Mouse (Mus musculus): ENCODE measurements at regions not wholly inside any gene's neighbourhood (a gene's known extent, or its start where the extent isn't known, plus 50 kb on each side); places are given as distances from the start of the nearest gene placed in this dataset.

DNA sequence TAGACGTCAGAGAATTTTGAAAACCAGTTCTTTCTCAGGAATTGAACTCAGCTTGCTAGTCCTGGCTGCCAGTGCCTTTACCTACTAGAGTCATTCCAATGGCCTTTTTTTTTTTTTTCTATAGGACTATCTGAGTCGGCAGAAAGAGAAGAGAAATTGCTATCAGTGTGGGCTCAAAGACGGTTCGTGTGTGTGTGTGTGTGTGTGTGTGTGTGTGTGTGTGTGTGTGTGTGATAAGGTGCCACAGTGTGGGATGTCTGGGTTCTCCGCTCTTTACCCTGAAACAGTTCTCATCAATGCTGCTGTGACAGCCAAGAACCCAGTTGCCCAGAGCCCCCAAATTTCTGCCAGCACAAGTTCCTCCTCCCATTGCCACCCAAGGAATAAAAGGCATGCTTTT is 146.1 kb downstream of the Rybp start:
- DNase-seq (ENCODE audit: low spot score in 2 of 2) = no peak

DNA sequence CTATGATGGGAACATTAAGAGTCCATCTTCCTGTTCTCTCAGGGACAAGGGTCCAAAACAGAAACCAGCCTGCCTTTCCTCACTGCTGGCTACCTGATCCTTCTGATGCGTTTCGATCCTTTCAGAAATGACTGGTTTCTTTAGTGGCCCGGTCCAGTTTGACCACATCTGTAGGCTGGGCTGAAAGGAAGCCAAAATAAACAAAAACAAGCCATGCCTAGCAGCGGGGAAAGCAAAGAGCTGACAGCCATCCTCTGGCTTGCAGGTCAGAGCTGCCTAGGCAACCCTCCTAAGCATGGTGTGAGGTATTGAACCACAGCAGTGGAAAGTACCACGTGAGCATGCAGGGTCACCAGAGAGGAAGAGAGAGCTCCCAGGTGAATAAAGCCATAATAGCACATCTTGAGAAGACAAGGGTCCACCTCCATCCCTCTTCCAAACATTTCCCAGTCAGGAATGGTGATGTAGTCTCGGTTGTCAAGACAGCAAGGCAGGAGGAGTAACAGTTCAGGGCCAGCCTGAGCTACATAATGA is 146.6 kb downstream of the Rybp start:
- no peak for DNase-seq (ENCODE audit: low spot score in 2 of 2)

DNA sequence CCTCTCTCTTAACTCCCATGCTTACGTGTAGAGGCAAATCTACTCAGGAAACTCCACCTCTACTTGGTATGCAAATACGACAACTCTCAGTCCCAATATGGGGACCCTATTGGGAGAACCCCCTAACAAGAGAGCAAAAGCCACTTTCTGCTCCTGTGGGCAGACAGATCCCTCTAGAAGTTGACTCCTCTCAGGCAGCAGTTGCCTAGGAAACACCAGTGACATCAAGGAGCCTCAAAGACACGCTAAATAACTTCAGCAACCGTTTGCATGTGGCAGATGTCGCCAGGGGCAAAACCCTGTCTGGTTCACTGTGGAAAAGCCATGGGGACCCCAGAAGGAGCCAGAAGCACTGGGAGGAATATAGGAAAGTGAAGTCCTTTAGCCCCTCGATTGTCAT is 147.5 kb downstream of the Rybp start:
- DNase-seq (ENCODE audit: low spot score in 2 of 2) = no peak

GRCm38 (mm10) chr6:100138659-100139058 is 148.6 kb downstream of the Rybp start:
- DNase-seq (ENCODE audit: low spot score in 2 of 2) = no peak

DNA sequence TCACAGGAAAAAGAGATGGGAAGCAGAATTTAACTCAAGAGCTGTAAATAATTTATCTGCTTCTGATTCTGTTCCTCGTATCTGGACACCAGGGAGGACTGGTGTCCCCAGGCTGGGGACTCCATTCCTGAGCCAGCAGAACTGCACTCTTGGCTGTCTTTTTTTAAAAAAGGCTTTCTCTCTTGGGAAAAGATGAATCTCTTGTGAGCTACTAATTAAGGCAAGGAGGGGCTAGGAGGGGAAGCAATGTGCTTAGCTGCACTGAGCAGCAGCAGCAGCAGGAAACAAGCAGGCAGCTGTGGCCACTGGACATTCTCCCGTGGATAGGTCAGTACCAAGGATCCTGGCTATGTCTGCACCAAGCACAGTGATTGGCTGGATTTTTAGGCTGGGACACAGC is 152.1 kb downstream of the Rybp start:
- no peak for DNase-seq (ENCODE audit: low spot score in 2 of 2)

GRCm38 (mm10) chr6:100133970-100134369 is 153.3 kb downstream of the Rybp start:
- DNase-seq (ENCODE audit: low spot score in 2 of 2) = no peak

GRCm38 (mm10) chr6:100132916-100133600 is 154.2 kb downstream of the Rybp start:
- DNase-seq (ENCODE audit: low spot score in 2 of 2) = no peak

DNA sequence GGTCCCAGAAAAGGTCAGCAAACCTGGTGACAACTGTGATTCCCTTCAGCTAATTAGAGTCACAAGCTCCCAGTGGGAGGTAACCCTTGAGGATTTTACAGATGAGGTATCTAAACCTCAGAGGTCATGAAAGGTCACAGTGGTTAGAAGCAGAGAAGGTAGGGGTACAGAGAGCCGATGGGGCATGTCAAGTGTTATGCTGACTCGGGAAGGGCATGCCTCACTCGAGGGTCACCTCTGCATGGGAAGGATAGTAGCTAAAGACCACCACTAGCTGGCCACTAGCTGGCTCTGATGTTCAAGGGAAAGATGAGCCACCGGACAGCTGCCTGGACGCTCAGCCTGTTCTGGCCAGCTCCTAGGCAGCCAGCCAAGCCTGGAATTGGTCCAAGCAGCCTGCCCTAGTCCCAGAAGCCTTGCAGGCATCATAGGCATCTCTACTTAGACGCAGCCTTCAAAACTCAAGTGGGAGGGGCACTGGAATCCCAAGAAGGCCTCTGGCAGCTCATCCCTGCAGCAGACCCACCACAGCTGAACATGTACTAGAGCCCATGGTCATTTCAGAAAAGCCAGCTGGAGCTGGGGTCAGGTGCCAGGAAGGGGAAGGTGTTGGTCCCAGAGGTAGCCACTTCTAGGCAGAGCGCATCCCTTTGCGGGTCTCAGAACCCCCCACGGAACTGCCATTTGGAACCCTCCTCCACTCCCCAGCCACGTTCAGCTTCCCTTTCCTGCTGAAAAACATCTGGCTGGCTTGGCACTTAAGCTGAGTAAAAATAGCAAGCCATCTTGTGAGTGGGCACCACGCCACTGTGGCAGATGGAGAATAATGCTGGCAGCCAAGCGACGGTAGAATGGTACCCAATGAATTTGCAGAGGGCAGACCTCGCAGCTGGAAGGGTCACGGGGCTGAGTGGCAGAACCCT is 159.8 kb downstream of the Rybp start:
- DNase-seq (ENCODE audit: low spot score in 2 of 2) = peak; percentile 83 to 84

DNA sequence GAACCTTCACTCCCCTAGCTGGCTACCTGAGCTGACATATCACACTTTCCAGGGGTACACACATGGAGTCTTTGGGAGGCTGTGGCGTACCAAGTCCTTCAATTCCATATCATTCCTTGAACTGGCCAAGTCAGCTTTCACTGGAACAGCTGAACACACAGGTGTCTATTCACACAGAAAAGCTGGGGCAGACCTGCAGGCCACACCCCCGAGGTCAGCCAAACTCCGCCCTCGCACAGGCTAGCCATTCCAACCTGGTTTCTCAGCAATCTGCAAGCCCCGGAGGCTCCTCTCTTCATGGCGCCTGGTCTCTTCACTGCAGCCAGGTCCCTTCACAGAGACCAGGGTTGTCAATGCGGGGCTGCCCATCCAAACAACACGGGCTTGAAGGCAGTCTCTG is 160.5 kb downstream of the Rybp start:
- no peak for DNase-seq (ENCODE audit: low spot score in 2 of 2)

DNA sequence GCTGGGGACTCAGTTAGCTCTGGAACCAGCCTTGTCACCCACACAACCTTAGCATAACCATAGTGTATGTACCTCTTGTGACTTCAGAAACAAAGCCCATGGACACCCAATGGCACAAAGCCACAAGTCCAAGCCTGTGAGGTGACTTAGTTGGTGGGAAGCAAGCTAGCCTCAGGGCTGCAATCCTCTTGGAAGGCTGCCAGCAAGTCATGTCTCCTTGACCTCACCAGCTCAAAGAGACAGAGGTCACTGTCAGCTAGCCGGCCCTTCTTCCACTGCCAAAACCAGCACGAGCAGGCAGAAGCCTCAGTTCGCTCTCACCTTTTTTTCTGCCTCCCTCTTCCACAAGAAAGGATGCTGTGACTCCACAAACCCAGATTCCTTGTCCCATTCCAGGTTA is 161.0 kb downstream of the Rybp start:
- no peak for DNase-seq (ENCODE audit: low spot score in 2 of 2)

DNA sequence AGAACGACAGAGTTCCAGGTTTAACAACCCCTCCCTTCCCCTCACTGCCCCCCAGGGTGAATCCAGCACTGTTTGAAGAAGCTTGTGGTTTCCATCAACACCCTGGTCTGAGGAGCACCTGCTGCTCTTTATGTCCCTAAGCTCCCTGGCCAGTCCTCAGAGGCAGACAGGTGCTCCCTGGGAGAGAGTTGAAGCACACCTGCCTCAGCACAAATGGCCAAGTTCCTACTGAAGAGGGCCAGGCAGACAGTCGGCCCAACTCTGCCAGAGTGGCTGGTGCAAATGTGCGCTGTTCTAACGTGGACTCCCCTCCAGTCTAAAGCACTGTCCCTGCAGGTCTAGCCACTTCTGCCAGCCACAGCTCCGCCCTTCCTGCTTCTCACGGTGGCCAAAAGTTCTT is 166.0 kb downstream of the Rybp start:
- DNase-seq (ENCODE audit: low spot score in 2 of 2) = no peak

DNA sequence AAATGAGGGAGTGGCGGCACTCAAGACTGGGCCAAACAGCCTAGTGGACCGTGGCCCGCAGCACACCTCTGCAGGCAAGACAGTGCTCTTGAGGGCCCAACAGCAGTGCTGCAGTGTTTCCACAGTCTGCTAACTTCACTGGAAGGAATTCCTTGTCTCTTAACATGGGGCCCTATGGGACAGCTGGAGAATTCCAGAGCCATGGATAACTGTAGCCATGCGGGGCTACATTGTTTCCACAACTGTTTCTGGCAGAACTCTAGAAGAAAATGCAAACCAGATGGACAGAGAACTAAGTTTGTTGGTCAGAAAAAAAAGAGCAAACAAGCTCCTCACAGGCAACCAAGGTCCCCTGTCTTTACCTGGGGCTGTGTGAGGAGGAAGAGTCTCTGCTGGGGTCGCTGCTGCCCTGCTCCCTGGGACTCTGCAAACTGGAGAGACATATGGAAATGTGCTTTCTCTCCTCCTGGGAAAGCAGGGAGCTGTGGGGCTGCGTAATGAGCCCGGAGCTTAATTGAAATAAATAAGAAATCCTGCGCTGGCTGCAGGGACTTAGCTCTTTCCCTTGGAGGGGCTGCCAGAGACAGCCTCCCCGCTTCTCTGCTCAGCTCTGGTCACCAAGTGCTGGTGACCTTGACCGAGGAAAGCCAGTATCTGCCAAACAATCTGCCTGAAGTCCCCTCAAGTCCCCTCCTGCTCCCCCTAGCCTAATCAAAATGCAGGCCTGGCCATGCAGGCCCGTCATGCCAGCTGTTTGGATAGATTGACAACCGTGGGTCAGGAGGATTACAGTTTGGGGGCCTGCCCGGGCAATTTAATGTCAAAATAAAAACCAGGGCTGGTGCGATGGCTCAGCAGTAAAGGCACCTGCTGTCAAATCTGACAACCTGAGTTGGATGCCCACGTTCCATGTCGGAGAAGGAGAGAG is 167.0 kb downstream of the Rybp start:
- no peak for DNase-seq (ENCODE audit: low spot score in 2 of 2)

DNA sequence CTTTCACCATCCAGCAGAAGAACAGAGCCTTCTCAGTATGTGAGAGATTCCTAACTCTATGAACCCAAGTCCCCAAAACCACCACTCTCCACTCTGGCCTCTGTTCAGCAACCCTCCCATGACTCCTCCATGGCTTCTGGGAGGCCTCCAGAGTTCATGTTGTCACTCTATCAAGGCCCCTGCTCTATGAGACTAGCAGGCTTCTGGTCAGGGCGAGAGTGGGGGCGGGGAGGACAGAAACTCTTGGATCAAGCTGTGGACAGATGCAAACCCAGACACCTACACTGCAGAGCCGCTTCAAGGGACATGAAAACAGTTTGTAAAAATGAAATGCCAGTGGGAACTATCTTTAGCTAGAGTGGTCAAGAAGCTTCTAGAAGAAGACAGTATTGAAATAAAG is 170.2 kb downstream of the Rybp start:
- no peak for DNase-seq (ENCODE audit: low spot score in 2 of 2)

DNA sequence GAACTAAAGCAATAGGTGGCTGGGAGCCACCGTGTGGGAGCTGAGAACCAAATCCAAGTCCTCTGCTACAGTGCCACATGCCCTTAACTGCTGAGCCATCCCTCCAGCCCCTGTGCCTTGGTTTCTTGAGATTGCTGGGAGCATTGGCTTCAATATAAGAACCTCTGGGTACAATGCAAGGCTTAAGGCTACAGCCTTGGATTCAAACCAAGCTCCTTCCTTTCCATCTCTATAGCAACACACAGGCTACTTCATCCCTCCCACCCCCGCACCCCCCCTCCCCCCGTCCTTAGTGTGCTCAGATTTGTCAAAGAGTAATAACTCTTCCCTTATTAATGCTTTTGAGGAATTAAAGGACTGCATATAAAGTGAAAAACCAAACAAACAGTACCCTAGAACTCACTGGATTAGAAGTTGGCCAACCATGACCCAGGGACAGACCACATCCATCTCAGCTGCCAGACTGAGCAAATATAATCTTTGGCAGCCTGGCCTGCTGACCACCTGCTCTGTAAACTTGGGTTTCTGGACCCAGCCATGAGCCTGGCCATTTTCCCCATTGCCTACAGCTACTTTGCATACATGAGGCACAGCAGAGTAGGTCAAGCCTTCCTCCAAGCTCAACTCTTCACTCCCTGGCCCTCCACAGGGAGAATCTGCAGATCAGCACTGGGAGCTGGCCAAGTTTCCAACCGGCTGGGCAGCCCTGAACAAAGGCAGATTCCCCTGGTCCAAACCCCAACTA is 173.7 kb downstream of the Rybp start:
- no peak for DNase-seq (ENCODE audit: low spot score in 2 of 2)

GRCm38 (mm10) chr6:100110981-100111660 is 176.2 kb downstream of the Rybp start:
- DNase-seq (ENCODE audit: low spot score in 2 of 2) = no peak

DNA sequence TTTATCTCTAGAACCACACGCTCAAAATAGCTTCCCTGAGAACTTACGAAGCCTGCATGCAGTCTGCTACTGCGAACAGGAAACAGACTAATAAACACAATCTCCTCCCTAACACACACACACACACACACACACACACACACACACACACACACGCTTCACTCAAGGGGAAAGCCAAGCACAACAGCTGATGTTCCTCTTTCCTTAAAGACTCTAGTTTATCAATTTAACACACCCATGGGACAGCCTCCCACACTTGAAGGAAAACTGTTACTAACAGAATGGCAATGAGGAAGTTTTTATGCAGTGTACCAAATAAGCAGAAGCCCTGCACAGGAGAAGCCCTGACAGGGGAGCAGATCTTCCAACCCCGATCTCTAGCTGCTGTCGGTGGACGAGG is 177.3 kb downstream of the Rybp start:
- peak; percentile 21 to 37 for DNase-seq (ENCODE audit: low spot score in 2 of 2)

DNA sequence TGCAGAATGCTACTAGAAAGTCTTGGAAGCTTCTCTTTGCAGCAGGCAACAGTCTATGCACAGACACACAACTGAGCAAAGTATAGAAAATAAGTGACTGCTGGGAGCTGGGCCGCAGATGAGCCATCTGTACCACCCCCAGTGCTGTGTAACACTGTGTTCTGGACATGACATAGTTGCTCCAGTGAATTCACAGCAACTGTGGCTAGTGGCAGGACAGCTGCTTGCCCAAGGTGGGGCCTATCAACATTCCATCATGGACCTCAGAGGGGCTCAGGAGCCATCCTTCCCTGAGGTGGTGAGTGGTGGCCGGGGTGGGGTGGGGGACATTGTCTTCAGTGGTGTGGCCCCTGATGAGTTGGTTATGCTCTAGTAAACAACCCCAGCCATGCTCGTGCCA is 177.9 kb downstream of the Rybp start:
- DNase-seq (ENCODE audit: low spot score in 2 of 2) = no peak

- no peak for DNase-seq (ENCODE audit: low spot score in 2 of 2)
Measured at GRCm38 (mm10) chr6:100107508-100107907, 179.8 kb downstream of the Rybp start.

- DNase-seq (ENCODE audit: low spot score in 2 of 2) = no peak
Measured at GRCm38 (mm10) chr6:100107066-100107465, 180.2 kb downstream of the Rybp start.

DNA sequence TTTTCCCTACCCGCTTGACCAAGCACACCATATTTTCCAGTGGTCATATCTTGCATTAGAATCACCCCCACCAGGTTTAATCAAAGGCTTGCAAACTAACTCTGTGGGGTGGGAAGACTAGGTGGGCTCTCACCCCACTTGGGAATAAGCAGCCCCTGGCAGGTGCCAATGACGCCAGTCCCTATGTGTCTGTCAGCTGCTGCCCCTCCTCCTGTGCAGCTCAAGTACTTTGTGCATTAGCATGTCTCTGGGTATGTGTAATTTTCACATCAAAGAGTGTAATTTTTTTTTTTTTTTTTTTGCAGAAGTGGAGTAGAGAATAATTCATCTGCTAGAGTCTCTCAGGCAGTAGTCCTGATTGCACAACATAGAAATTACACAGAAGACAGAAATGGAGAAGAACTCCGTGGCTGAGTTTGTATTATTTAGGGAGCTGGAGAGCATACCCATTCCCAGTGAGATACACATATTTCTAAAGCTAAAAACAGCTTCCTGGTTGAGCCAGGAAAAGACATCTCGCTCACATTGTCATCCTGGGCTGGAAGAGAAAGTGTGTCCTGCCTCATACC is 186.6 kb downstream of the Rybp start:
- DNase-seq (ENCODE audit: low spot score in 2 of 2) = no peak
